Mouse (Mus musculus) heart, postnatal 36 days (tissue): Measurements from ENCODE around the gene Tbc1d5. TPM values are rescaled to one million over a fixed set of nuclear protein-coding genes. Genes with fewer than 3 reads are reported as not detected.

ENCODE experiments used
- DNase-seq, 2 experiments: peaks; one replicate each; pipeline ENCODE4 v3.0.0; 2021 to 2022
- intact Hi-C: fragments of 180-260 bp; cut with DNase I; formaldehyde crosslinking; loops from one replicate; pipeline ENCODE4 v1.15.1; 2025
- total RNA-seq, 2 experiments: library from RNA; stranded (reverse); gene quantifications; 2 replicates each; pipeline ENCODE4 v1.2.3; 2021

Gene Tbc1d5
- total RNA-seq, 2 experiments from 2014 or later = 18.6 to 19.4 TPM

DNA sequence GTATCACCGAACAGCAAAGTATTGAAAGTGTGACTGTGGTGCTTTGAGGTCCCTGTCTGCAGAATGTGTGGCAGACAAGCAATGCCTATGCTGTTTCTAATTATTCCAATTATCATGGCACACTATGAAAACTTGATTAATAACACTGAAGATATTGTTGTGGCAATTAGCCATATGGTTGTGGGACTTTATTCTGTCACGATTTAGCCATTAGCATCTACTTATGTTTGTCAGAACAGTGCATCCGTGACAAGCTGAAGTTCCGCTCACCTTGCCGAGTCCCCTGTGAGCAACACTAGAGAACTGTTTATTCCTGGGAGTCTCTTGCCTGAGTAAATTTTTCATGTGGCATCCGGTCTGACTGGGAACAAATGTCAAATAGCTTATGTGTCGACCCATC is 281.3 kb downstream of the Tbc1d5 start:
- intact Hi-C loops = no loop called here

DNA sequence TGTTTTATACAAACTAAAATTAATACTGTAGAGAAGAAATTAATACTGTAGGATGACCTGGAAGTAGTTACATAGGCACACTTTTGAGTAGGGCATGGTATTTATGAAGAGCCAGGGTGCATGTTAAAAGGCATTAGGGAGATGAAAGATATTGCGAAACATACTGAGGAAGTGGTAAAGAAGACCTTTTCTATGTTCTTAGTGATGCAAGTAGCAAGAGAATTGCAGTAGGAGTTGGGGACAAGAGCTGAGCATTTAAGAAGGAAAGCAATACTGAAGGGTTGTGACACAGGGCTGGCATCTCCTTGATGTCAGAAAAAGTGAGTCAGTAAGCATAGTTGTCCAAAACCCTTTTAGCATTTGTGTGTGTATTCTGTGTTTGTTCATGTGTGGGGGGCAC is 289.7 kb downstream of the Tbc1d5 start:
- intact Hi-C loops = no loop called here
- DNase-seq = no peak

More for the DNA sequence above, 281.3 kb downstream of the Tbc1d5 start:
- no peak for DNase-seq

- no peak for DNase-seq
- intact Hi-C loops = no loop called here
Measured at GRCm38 (mm10) chr17:50879910-50880309, 299.2 kb downstream of the Tbc1d5 start.

DNA sequence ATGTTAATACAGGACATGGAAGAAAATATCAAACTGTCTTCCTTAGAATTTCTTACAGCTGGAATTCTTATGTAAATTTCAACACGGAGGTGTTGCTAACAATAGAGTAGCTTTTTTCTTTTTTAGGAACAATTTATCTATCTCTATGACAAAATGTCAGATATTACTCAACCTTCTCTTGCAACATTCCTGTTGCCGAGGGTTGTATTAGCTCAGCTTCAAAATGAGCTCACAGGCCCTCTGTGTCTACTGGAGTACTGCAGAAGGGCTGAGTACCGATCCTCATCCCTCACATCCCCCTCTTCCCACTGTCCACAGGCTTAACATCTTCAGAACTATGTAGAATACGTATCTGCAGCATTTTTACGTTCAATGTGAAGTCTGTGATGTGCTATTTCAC is 302.7 kb downstream of the Tbc1d5 start:
- intact Hi-C loops = no loop called here

GRCm38 (mm10) chr17:50874067-50874466 is 305.1 kb downstream of the Tbc1d5 start:
- intact Hi-C loops = no loop called here
- DNase-seq = no peak

More for the DNA sequence above, 302.7 kb downstream of the Tbc1d5 start:
- no peak for DNase-seq

GRCm38 (mm10) chr17:50872600-50872999 is 306.6 kb downstream of the Tbc1d5 start:
- no peak for DNase-seq
- intact Hi-C loops = no loop called here

GRCm38 (mm10) chr17:50867297-50867696 is 311.9 kb downstream of the Tbc1d5 start:
- DNase-seq = no peak
- intact Hi-C loops = no loop called here

DNA sequence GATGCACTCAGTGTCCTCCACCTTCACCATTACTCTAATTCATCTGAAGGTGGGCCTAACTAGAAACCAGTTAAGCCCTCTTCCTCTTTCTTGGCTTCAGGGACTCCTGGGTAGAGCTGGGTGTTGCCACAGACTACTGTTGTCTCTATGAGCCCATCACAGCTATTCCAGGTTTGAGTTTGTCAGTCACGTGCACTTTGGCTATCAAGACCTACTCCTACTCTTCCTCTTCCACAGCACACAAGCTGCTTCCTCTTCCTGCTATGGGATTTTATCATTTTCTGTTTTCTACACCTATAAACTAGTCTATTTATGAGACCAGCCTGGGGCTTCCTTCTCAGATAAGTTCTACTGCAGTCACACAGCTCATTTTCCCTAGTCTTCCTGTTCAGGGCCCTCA is 314.4 kb downstream of the Tbc1d5 start:
- intact Hi-C loops = no loop called here

DNA sequence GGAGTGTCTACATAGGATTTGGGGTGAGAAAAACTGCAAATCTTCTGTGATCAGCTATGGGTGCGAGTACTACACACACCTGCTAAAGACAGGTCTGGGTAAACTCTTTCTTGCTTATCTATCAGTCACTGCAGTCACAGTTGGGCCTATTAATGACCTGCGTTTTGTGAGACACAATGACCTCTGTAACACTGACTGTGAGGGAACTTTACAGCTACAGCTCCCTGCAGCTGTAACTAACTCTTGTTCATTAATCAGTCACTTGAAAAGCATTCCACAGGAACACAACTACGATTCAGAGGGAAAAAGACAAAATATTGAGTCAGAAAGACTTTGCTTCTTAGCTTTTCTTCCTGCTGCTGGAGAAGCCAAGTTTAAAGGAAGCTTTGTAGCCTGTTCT is 325.9 kb downstream of the Tbc1d5 start:
- intact Hi-C loops = no loop called here
- no peak for DNase-seq

More for the DNA sequence above, 314.4 kb downstream of the Tbc1d5 start:
- DNase-seq = no peak

GRCm38 (mm10) chr17:50851382-50851781 is 327.8 kb downstream of the Tbc1d5 start:
- intact Hi-C loops = no loop called here
- DNase-seq = no peak

- intact Hi-C loops = loop anchor here (2.0 to 10.0 kb wide), 4 partner anchors 158 to 968 kb away; no protein-coding TSS in a partner anchor
- DNase-seq = no peak
Measured at GRCm38 (mm10) chr17:50814089-50814488, 365.1 kb downstream of the Tbc1d5 start.

- DNase-seq = no peak
- intact Hi-C loops = loop anchor here (5.0 to 10.0 kb wide), 3 partner anchors 159 to 969 kb away; no protein-coding TSS in a partner anchor
Measured at GRCm38 (mm10) chr17:50813580-50813979, 365.6 kb downstream of the Tbc1d5 start.

DNA sequence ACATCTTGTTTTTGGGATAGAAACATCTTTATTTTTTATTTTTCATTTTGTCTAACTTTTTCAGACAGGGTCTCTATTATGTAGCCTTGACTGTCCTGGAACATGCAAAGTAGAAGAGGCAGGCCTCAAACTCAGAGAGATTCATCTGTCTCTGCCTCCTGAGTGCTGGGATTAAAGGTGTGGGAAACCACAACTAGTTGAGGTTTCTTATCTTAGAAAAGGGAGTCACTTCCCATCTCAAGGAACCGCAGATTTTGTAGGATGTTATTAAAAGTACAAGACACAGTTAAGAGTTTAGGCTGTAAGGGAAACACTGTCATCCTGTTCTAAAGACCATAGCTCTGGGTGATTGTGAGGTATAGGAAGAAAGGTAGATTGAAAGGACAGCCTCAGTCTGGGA is 373.5 kb downstream of the Tbc1d5 start:
- DNase-seq = no peak
- intact Hi-C loops = no loop called here

GRCm38 (mm10) chr17:50803234-50803633 is 375.9 kb downstream of the Tbc1d5 start:
- DNase-seq = no peak
- intact Hi-C loops = no loop called here

DNA sequence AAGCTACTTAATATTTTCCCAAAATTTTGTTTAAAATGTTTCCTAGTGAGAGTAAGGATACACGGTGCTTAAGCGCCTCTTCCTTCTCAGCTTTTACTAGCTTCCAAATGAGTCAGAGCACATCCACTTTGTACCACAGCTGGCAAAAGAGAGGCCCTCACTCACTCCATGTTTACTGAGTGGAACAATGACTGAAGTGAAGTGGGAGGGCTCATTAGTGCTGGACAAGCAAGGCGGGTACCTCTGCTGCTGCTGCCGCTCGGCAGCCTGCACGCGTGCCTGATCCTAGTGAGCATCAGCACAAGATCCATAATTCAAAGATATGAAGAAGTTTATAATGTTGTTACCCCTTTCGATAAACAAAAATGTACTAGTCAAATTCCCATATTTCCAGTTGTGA is 376.8 kb downstream of the Tbc1d5 start:
- intact Hi-C loops = no loop called here
- DNase-seq = no peak

DNA sequence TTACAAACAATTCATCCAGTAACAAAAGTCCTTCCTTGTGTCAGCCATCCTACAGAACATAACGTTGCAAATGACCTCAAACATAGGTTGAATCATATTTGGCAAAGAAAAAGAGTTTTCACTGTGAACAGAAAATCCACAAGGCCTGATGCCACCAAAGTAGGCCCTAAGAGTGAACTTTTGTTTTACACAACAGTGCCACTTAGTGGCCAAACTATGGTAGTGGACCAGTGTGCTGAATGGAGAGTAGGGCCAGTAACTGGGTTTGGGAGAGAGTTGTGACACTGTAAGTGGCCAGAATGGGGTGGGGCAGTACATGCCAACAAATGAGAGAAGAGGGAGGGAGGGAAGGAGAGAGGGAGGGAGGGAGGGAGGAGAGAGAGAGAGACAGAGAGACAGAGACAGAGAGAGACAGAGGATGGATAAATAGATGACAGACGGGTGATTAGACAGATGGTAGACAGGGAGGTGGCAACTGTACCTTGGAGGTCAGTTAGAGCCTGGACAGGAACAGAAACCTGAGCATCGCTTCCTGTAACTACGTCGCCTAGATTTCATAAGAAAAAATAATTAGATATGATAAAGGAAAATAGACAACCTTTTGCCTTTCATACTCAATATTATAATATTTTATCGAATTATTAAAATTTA is 383.6 kb downstream of the Tbc1d5 start:
- peak; percentile 44 to 61 for DNase-seq

GRCm38 (mm10) chr17:50791671-50792070 is 387.5 kb downstream of the Tbc1d5 start:
- no peak for DNase-seq
- intact Hi-C loops = no loop called here

More for the DNA sequence above, 383.6 kb downstream of the Tbc1d5 start:
- intact Hi-C loops = loop anchor here (1.0 to 5.0 kb wide), 5 partner anchors 288 to 859 kb away; partner anchors contain the start of gene Plcl2

DNA sequence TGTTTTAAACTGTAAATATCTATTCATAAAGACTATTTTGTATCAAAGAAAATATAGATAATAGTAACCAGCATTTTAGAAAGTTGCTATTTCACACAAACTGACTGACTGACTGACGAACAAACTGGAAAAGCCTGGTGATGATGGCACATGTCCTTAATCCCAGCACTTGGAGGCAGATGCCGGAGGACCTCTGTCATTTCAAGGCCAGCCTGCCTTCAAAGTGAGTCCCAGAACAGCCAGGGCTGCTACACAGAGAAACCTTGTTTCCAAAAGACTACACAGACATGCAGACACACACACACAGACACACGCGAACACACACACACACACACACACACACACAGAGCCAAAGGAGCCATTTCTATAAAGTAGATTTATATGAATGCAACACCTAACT is 390.3 kb downstream of the Tbc1d5 start:
- DNase-seq = no peak
- intact Hi-C loops = no loop called here

DNA sequence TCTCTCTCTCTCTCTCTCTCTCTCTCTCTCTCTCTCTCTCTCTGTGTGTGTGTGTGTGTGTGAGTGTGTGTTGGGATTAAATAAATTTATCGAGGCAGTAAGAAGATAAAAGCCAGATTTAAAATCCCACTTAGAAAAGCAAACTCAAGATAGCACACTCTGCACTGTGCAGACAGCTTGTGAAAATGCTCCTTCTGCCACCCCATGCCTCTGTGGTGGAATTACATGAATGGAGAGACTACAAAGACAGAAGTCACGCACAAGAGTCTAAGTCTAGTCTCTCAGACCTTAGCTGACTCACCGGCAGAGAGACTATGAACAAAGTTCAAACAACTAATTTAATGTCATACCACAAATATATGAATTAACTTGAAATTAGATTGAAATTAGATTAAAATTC is 403.9 kb downstream of the Tbc1d5 start:
- DNase-seq = no peak
- intact Hi-C loops = loop anchor here (1.0 to 5.0 kb wide), 3 partner anchors 133 to 483 kb away; partner anchors contain the start of gene Dazl

- DNase-seq = no peak
- intact Hi-C loops = no loop called here
Measured at GRCm38 (mm10) chr17:50764387-50764786, 414.8 kb downstream of the Tbc1d5 start.

- intact Hi-C loops = no loop called here
- DNase-seq = no peak
Measured at GRCm38 (mm10) chr17:50763407-50763806, 415.7 kb downstream of the Tbc1d5 start.

- DNase-seq = no peak
- intact Hi-C loops = no loop called here
Measured at GRCm38 (mm10) chr17:50762231-50762630, 416.9 kb downstream of the Tbc1d5 start.

DNA sequence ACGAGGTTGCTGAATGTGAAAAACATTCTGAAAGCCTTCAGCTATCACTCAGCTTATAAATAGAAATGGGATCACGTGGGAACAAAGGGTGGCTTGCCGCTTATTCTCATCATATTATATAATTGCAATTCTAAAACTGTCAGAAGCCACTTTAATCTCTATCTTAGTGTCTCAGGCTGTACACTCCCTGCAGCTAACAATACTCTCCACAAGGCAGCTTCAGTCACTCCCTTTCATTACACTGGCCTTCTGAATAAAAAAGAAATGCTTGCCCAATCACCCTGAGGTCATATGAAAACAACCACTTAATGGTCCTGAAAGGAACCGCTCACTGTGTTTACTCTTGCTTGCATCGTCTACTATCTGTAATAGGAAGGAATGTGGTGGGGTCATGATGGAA is 418.1 kb downstream of the Tbc1d5 start:
- DNase-seq = no peak
- intact Hi-C loops = no loop called here
